In the genomic region with DNA sequence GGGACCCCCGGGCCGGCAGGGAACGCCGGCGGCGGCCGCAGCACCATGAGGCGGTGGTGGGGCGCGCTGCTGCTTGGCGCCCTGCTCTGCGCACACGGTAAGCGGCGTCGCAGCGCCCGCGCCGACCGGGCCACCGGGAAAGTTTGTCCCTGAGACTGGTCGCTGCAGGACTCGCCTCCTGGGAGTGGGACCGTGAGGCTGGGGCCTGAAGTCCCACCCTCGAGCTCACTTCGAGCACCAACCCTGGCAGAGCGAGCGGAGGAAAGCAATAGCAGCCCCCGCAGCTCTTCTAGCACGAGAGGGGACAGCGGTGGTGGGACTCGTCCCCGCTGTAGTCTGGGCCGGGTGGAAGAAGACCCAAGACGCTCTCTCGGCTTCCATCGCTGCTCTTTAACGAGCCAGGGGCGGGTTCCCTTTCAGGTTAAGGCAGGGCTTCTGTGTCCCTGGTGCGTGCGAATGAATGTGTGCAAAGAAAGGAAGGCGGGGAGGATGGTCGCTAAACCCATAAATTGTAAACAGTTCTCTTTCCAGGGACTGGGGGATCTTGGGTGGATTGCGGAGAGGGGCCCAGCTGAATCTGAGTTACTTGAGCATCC, we compare ENCODE assay signal across 8 mouse cellular contexts. TPM values are rescaled to one million over a fixed set of nuclear protein-coding genes. Genes with fewer than 3 reads are reported as not detected.
DNase-seq lines count a peak whose midpoint lies in the region; ATAC-seq and TF ChIP-seq lines count a peak whose summit lies in the region.

No protein-coding gene starts in this region.

- H3K4me3 ChIP-seq in lung, embryonic 14.5 days (ENCODE audit: low read depth, low read length): peak overlapping the region; percentile 80
- peak overlapping the region; percentile 67 for H3K4me3 ChIP-seq in forebrain, embryonic 15.5 days
- peak overlapping the region; percentile 80 for H3K4me3 ChIP-seq in kidney, postnatal 0 days (replicated peaks; ENCODE audit: low read depth, low read length)
- H3K4me3 ChIP-seq in midbrain, embryonic 15.5 days: peak overlapping the region; percentile 57

- under 1% methylated on average over 45 of the region's 45 CpGs for WGBS in lung, embryonic 14.5 days
- 0% methylated on average over 42 of the region's 45 CpGs for WGBS in forebrain, embryonic 15.5 days
- under 1% methylated on average over 45 of the region's 45 CpGs for WGBS in kidney, postnatal 0 days
- WGBS in midbrain, embryonic 15.5 days: under 1% methylated on average over 40 of the region's 45 CpGs

- no peak for TF ChIP-seq CTCF in lung, embryonic 14.5 days (IDR thresholded peaks at IDR 0.05; ENCODE audit: low read depth)
- no peak for TF ChIP-seq CTCF in kidney, postnatal 0 days (IDR thresholded peaks at IDR 0.05; ENCODE audit: low read depth)

- peak overlapping the region; percentile 88 for H3K4me2 ChIP-seq in lung, embryonic 14.5 days
- H3K4me2 ChIP-seq in forebrain, embryonic 15.5 days (replicated peaks): peak overlapping the region; percentile 95
- peak overlapping the region; percentile 96 for H3K4me2 ChIP-seq in kidney, postnatal 0 days (ENCODE audit: low read length)
- H3K4me2 ChIP-seq in midbrain, embryonic 15.5 days: peak overlapping the region; percentile 97

- H3K27ac ChIP-seq in lung, embryonic 14.5 days (ENCODE audit: low read depth): peak overlapping the region; percentile 97
- H3K27ac ChIP-seq in forebrain, embryonic 15.5 days (replicated peaks): peak overlapping the region; percentile 79
- H3K27ac ChIP-seq in kidney, postnatal 0 days: peak overlapping the region; percentile 90
- H3K27ac ChIP-seq in midbrain, embryonic 15.5 days: peak overlapping the region; percentile 74

- H3K4me1 ChIP-seq in lung, embryonic 14.5 days (ENCODE audit: insufficient read depth): peaks cover 27% of the 10 kb centered on the region
- peaks cover 41% of the 10 kb centered on the region for H3K4me1 ChIP-seq in forebrain, embryonic 15.5 days
- peaks cover 13% of the 10 kb centered on the region for H3K4me1 ChIP-seq in kidney, postnatal 0 days (replicated peaks; ENCODE audit: insufficient read depth, low read length)
- peaks cover 43% of the 10 kb centered on the region for H3K4me1 ChIP-seq in midbrain, embryonic 15.5 days

- no peaks in the 10 kb centered on the region for H3K9me3 ChIP-seq in lung, embryonic 14.5 days (ENCODE audit: low read depth, low read length)
- H3K9me3 ChIP-seq in forebrain, embryonic 15.5 days: no peaks in the 10 kb centered on the region
- no peaks in the 10 kb centered on the region for H3K9me3 ChIP-seq in kidney, postnatal 0 days (replicated peaks; ENCODE audit: low read length)
- no peaks in the 10 kb centered on the region for H3K9me3 ChIP-seq in midbrain, embryonic 15.5 days

- peak; percentile 45 for ATAC-seq in lung, embryonic 14.5 days (ENCODE audit: insufficient read depth)
- ATAC-seq in forebrain, embryonic 15.5 days (replicated peaks): peak; percentile 61
- ATAC-seq in kidney, postnatal 0 days (replicated peaks; ENCODE audit: low FRiP score, low read depth): peak; percentile 23
- peak; percentile 37 for ATAC-seq in midbrain, embryonic 15.5 days (replicated peaks)
- ATAC-seq in activated CD4-positive, CD25-positive, alpha-beta regulatory T cell, adult 4 months: no peak

- H3K27me3 ChIP-seq in lung, embryonic 14.5 days (ENCODE audit: insufficient read depth, low read length): no peaks in the 10 kb centered on the region
- H3K27me3 ChIP-seq in forebrain, embryonic 15.5 days: no peaks in the 10 kb centered on the region
- H3K27me3 ChIP-seq in kidney, postnatal 0 days (ENCODE audit: insufficient read depth, low read length): no peaks in the 10 kb centered on the region
- peaks cover 4% of the 10 kb centered on the region; the same call in 1 of the 2 replicates for H3K27me3 ChIP-seq in midbrain, embryonic 15.5 days (replicated peaks)

- H3K36me3 ChIP-seq in lung, embryonic 14.5 days (ENCODE audit: insufficient read depth): no peaks in the 10 kb centered on the region
- no peaks in the 10 kb centered on the region for H3K36me3 ChIP-seq in forebrain, embryonic 15.5 days
- no peaks in the 10 kb centered on the region for H3K36me3 ChIP-seq in kidney, postnatal 0 days (ENCODE audit: insufficient read depth, low read length)
- H3K36me3 ChIP-seq in midbrain, embryonic 15.5 days (replicated peaks): no peaks in the 10 kb centered on the region

- peak overlapping the region; percentile 84 for H3K9ac ChIP-seq in lung, embryonic 14.5 days
- H3K9ac ChIP-seq in forebrain, embryonic 15.5 days (replicated peaks): peak overlapping the region; percentile 66
- H3K9ac ChIP-seq in kidney, postnatal 0 days (ENCODE audit: low read depth, low read length): peak overlapping the region; percentile 86
- peak overlapping the region; percentile 60 for H3K9ac ChIP-seq in midbrain, embryonic 15.5 days

- peak; percentile 63 for DNase-seq in lung, embryonic 14.5 days
- DNase-seq in lung, postnatal 25 days (ENCODE audit: low spot score): no peak
- peak; percentile 43 for DNase-seq in adrenal gland, postnatal 14 days
- DNase-seq in kidney, postnatal 0 days (ENCODE audit: low spot score): peak; percentile 66
- no peak for DNase-seq in layer of hippocampus, adult 8-10 months (ENCODE audit: low spot score in 2 of 2)

RNA-seq across cellular contexts. Expression of gene Lrp4, which starts 0.4 kb away (rescaled TPM):
- polyA plus RNA-seq in lung, embryonic 14.5 days (2014; fragmentation: Nextera tagmentation; extraction: Ambion mirVana): 7.6 TPM in 2 replicates
- total RNA-seq in adrenal gland, postnatal 14 days (2021): 5.2 and 5.3 TPM in 2 replicates
- polyA plus RNA-seq in forebrain, embryonic 15.5 days (2015; fragmentation: Nextera tagmentation; extraction: Ambion mirVana): 6.0 and 6.8 TPM in 2 replicates
- polyA plus RNA-seq in kidney, postnatal 0 days (2015; fragmentation: Nextera tagmentation; extraction: Ambion mirVana): 5.9 and 7.0 TPM in 2 replicates
- 4.2 and 4.9 TPM in 2 replicates for polyA plus RNA-seq in midbrain, embryonic 15.5 days (2015; fragmentation: Nextera tagmentation; extraction: Ambion mirVana)
- total RNA-seq in layer of hippocampus, adult 8-10 months (2022): 10 to 100 TPM; 26.1 to 30.6 (median 29.4) TPM
- under 1 TPM in 1 of 2 experiments, not detected in 1; 0.11 TPM for polyA plus RNA-seq in activated CD4-positive, CD25-positive, alpha-beta regulatory T cell, adult 4 months (2017; shearing (Covaris generic))

RNA-seq across cellular contexts. Expression of gene 1110051M20Rik, which starts 13.2 kb away (rescaled TPM):
- 73.3 and 73.4 TPM in 2 replicates for polyA plus RNA-seq in lung, embryonic 14.5 days (2014; fragmentation: Nextera tagmentation; extraction: Ambion mirVana)
- 14.9 TPM in 2 replicates for total RNA-seq in adrenal gland, postnatal 14 days (2021)
- 159 and 168 TPM in 2 replicates for polyA plus RNA-seq in forebrain, embryonic 15.5 days (2015; fragmentation: Nextera tagmentation; extraction: Ambion mirVana)
- polyA plus RNA-seq in kidney, postnatal 0 days (2015; fragmentation: Nextera tagmentation; extraction: Ambion mirVana): 55.7 and 56.8 TPM in 2 replicates
- polyA plus RNA-seq in midbrain, embryonic 15.5 days (2015; fragmentation: Nextera tagmentation; extraction: Ambion mirVana): 179 TPM in 2 replicates
- total RNA-seq in layer of hippocampus, adult 8-10 months (2022): 100 to 1,000 TPM; 108 to 144 (median 121) TPM
- polyA plus RNA-seq in activated CD4-positive, CD25-positive, alpha-beta regulatory T cell, adult 4 months (2017; shearing (Covaris generic)): 10 to 100 TPM; 23.8 to 28.2 TPM

Comparison
In these comparisons a context has a peak if more than half of its experiments do, and no peak if none do; other contexts are left out.
1. DNase-seq: peak in lung, embryonic 14.5 days (single experiment), adrenal gland, postnatal 14 days (single experiment) and kidney, postnatal 0 days (single experiment); none in lung, postnatal 25 days (single experiment) and layer of hippocampus, adult 8-10 months (0 of 2).
2. Peak in every context shown above with its lines, with median percentiles within 50 percentile points of each other: H3K27ac ChIP-seq, H3K4me2 ChIP-seq, H3K4me3 ChIP-seq and H3K9ac ChIP-seq.